Mouse (Mus musculus): ENCODE results near the gene Klhl10.
A peak's percentile ranks its signal among the peaks of the same experiment; 100 is the strongest.

Gene Klhl10

DNA sequence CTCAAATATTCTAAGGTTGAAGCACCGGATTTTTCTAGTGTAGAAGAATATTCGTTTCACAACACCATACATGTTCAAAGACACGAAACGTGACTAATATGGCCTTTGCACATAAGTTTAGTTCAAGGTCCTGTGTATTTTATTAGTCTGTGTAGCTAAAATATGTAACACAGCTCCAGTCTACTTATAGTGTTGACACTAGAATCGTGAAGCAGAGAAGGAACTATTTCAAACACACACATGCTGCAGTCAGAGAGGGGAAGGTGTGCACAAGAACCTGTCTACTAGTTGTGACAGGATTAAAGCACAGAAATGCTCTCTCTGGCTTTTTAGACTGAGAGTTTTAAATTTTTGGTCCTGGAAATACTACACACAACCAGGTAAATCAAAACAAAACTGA lies 16.0 kb downstream of the Klhl10 start:
- DNase-seq (ENCODE audit: low read depth in 2 of 2, low spot score in 2 of 2) = no peak

DNA sequence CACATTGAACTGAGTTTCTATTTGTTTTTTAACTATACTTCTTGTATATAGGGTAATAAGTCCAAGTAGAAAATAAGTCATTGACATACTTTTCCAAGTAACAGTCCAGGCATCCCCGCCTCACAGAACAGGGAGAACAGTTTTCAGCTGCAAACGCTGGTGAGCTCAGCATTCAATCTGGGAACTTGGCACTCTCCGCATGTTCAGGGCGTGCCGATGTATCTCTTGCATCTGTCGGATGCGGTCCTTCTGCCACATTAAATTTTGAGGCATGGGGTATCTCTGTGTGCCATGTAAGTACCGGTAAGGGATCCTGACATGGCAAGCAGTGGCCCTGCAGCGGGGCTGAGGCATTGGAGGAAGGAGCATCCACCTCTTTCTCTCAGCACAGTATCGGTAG lies 21.0 kb downstream of the Klhl10 start:
- no peak for DNase-seq (ENCODE audit: low read depth in 2 of 2, low spot score in 2 of 2)

DNA sequence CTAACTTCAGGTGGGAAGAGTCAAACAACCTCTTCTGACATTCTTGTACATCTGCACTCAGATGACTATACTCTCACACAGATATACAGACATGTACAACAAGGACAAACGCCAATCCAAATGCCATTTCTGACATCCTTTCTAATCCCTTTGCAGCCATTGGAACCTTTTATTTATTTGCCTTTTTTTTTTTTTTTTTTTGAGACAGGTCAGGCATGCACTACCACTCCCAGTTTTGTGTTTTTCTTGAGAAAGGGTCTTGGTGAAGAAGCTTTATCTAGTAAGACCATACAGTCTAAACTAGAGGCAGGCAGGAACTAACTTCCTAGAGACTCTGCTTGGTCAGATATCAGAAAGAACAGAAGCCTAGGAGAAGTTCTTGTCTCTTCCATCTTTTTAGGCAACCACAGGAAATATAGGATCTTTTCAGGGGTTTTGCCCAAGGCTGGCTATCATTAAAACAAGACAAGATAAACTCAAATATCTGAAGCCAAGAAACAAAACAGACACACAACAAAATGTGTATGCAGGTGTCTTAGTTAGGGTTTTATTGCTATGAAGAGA lies 23.6 kb downstream of the Klhl10 start:
- DNase-seq (ENCODE audit: low read depth in 2 of 2, low spot score in 2 of 2) = no peak

DNA sequence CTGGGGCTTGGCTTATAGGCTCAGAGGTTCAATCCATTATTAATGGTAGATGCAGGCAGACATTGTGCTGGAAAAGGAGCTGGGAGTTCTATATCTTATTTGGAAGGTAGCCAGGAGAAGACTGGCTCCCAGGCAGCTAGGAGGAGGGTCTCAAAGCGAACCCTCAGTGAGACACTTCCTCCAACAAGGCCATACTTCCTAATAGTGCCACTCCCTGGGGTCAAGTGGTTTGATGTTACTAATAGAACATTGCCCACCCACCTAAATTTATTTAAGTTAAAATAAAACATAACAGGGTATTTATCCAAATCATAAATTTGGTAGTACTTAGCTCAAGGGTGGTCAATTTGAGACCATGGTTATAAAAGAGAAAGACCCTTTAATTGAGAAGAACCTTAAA lies 24.1 kb downstream of the Klhl10 start:
- no peak for DNase-seq (ENCODE audit: low read depth in 2 of 2, low spot score in 2 of 2)

DNA sequence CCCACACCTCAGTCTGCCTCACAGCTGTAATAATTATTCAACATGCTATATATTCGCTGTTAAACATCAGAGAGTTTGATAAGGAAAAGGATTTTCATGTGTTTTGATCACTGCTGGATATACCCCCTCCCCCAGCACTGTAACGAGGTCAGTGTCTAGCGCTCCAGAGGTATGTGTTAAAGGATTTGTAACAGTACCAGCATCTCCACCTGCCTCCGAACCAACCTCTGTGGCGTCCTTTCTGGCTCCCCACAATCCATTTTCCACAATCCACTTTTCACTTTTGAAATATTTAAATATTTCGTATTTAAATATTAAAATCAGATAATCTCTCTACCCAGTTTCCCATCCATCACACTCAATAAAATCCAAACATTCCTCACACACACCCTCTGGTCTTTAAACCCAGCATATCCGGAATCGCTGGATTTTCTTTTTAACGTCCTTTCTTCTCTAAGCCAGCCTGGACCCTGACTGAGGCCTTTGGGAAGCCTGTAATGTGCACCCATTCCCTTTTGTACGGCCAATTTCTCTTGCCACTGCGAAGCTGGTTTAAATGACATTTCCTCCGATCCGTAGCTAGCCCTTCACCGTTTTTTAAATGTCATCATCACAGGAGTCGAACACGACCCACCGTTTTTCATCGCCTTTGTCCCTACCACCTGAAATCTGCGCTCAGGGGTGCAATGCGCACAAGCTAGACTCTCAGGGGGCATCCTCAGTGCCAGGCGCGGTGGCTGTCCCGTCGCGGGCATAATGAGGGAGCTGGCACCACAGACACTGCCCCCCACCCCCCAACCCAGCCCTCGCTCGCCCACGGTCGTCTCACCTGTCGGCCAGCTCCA lies 29.9 kb downstream of the Klhl10 start:
- peak in 1 of 2 experiments; percentile 4 for DNase-seq (ENCODE audit: low read depth in 2 of 2, low spot score in 2 of 2)

DNA sequence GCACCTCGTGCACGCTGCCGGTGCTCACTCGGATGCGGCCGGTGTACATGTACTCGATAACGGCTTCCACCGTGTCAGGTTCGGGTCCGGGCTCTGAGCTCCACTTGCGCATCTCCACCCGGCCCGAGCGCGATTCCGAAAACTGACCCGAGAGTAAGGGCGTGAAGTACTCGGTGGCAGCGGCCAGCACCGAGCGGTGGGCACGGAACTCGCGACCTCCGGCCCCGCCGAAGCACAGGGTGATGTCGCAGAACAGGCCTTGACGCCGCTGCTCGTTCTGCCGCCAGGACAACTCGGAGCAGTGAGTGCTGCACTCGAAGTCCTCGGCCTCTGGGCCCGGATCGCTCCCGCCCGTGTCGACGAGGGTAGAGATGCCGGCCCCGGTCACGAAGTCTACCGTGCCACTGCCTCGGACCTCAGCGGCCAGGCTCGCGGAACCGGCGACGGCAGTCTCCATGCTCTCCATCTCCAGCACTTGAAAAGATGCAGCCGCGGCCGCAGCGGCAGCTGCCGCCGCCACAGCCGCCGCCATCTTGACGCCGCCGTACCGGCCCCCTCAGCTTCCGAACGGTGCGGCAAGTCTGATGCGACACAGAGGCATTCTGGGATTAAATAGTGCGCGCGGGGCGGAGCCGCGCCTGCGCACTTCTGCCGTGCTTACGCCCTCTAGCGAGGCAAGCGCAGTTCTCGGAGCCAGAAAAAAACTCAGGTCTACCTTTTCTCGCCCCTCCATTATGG lies 30.6 kb downstream of the Klhl10 start, which contains the start of gene Klhl11:
TSS of gene Klhl11 (minus strand) at position 545 of the 738 bp plus-strand sequence.
- peak; percentile 92 to 93 for DNase-seq (ENCODE audit: low read depth in 2 of 2, low spot score in 2 of 2)

DNA sequence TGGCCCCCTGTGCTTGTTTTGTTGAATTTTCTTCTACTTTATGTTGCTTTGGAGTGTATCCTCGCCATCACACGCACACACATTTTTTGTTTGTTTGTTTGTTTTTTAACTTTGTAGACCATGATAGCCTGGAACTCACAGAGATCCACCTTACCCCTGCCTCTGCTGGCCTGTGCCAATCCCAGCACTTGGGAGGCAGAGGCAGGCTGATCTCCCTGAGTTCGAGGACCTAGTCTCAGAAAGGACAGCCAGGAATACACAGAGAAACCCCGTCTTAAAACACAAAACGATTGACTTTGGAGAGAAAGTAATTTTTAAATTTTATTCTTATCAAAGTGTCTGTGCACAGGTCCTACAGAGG lies 31.2 kb downstream of the Klhl10 start:
- DNase-seq (ENCODE audit: low read depth in 2 of 2, low spot score in 2 of 2) = no peak

DNA sequence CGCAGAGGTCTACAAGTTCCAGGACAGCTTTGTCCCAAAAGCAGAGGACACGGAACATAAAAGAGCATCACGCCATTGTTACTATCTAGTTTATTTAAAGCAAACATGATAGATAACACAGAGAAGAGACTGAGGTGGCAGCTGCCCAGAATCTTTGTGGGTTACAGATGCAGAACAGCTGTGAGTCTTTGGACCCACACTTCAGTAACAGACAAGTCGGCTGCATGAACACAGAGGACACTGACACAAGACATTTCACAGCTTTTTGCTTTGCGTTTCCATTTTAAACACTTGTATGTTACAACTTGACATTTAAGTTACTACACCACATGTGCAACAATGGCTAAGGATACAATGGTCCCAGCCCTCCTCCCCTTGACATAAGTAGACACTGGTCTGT lies 34.6 kb downstream of the Klhl10 start:
- DNase-seq (ENCODE audit: low read depth in 2 of 2, low spot score in 2 of 2) = no peak

DNA sequence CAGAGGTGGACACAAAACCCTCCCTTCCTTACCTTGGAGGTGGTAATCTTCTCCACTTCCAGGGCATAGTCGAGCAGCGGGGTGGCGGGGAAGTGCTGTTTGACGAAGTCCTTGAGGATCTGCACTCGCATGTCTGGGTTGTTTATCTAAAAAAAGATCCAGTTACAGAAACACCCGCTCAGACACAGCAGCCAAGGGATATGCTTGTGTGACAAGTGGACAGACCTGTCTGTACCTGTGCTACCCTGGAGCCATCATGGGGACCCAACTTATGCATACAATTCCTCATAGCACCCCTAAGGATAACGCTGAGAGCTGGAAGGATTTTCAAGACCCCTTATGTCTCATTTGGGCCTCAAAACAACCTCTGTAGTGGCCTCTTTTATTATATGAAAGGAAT lies 37.4 kb downstream of the Klhl10 start:
- DNase-seq (ENCODE audit: low read depth in 2 of 2, low spot score in 2 of 2) = no peak

DNA sequence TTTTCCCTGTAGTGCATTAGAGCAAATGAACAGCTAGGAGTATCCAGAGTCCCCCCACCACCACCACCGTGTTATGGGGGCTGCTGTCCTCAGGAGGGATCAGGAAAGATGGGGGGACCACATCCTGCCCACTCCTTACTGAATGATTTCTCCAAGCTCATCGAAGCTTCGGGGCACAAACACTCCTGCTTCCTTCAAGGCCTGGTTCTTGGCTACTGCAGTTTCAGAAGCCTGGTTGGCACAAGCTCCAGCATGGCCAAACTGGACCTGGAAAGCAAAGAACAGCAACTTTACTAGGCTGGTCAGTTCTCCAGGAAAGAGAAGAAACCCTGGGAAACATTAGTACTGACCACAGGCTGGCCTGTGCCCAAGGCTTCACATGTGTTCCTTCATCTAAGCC lies 42.7 kb downstream of the Klhl10 start:
- DNase-seq (ENCODE audit: low read depth in 2 of 2, low spot score in 2 of 2) = no peak

DNA sequence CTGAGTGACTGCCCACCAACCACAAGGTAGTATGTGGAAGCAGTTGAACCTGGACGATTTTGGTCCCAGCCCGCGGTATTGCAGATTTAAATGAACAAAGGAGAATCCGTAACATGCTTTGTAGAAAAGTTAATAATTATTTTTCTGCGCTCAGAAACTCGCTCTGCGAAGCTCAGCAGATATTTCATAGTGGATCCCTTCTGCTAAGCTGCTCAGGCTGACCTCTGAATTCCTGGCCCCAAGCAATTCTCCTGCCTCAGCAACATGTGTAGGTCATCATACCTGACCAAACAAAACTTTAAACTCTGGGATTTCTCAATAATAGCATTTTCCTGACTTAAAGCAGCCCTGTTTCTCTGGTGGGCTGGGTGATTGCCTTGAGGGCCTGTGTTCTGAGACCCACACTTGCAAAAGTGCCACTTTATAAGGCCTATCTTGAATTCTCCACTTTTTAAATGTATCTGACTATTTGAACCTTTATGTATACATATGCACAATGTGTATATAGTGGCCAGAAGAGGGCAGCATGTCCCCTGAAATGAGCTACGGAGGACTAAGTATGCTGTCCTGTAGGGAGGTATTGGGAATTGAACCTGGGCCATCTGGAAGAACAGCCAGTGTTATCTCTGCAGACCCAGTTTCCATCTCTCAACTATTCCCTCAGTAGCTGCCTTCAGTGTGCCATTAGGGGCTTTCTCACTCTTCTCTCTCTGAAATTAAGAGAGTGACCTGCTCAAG lies 44.3 kb downstream of the Klhl10 start:
- no peak for DNase-seq (ENCODE audit: low read depth in 2 of 2, low spot score in 2 of 2)

DNA sequence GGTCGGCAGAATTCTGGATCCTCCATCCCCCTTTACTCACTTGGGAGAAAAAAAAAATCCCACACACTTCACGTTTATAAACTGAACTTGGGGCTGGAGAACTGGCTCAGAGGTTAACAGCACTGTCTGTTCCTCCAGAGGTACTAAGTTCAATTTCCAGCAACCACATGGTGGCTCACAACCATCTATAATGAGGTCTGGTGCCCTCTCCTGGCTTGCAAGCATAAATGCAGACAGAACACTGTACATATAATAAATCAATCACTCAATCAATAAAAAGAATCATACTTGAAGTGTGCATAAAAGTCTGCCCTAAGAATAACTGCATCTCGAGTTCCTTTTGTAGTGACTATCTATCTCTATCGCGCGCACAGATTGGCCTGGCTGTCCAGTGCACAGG lies 49.2 kb downstream of the Klhl10 start:
- no peak for DNase-seq (ENCODE audit: low read depth in 2 of 2, low spot score in 2 of 2)

DNA sequence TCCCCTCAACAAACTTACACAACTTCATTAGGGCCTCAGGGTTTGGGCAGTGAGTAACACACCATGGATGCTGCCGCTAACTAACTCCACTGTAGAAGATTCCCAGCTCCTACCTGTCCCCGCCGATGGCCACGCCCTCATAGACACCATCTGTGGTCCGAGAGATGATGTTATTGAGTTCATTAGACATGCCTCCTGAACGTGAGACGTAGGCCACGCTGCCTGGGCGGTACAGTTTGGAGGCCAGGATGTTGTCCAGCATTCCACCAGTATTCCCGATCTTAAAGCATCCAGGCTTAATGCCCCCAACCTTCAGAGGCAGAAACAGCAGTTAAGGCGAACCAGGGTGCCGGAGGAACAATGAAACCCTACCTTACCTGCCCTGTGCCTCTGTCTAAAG lies 52.1 kb downstream of the Klhl10 start:
- DNase-seq (ENCODE audit: low read depth in 2 of 2, low spot score in 2 of 2) = no peak

DNA sequence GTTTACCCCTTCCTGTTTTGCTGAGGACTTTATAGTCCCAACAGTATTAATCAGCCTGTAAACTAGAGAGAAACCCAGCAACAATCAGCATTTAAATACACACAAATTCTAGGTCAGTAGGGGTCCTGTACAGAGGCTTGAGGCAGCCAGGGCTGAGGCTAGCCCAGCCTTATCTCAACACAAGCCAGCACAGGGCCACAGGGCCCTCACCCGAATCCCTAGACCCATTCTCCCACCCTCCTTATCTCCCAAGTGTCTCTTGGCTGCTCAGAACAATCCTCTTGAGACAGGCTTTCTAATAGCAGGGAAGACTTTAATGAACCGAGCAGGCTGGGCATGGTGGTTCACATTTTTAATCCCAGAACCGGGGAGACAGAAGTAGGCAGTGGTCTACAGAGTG lies 58.5 kb downstream of the Klhl10 start:
- DNase-seq (ENCODE audit: low read depth in 2 of 2, low spot score in 2 of 2) = no peak

DNA sequence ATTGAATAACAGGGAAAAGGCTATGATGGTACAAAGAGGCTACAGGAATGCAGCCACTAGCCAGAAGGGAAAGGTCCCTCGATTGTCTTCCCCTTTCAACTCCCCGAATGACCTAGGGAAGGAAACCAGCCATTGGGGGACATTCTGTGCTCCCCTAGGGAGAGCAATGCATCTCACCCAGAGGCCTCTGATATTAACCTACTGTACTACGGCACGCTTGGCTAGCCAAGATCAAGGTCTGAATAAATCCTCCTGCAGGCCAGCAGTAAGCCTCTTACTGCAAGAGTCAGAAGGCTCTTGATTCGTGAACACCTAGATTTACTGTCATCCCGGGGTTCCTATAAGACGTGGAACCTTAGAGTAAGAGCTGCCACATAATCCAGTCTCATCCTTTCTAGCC lies 58.9 kb downstream of the Klhl10 start:
- DNase-seq (ENCODE audit: low read depth in 2 of 2, low spot score in 2 of 2) = no peak

DNA sequence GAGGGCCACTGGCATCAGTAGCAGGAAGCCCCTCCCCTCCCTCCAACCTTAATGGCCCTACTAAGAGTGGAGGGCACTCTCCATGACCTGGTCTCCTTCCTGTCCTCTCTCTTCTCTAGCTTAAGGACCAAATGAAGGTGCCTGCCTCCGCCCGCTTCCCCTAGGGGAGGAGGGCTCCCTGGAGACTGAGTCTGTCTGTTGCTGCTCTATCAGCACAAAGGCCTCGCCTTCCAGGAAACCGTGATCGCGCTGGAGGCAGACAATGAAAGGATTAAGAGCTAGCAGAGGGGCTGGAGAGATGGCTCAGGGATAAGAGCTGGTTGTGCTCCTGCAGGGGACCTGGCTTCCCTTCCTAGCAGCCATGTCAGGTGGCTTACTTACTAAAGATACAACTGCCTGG lies 59.6 kb downstream of the Klhl10 start:
- DNase-seq (ENCODE audit: low read depth in 2 of 2, low spot score in 2 of 2) = no peak

DNA sequence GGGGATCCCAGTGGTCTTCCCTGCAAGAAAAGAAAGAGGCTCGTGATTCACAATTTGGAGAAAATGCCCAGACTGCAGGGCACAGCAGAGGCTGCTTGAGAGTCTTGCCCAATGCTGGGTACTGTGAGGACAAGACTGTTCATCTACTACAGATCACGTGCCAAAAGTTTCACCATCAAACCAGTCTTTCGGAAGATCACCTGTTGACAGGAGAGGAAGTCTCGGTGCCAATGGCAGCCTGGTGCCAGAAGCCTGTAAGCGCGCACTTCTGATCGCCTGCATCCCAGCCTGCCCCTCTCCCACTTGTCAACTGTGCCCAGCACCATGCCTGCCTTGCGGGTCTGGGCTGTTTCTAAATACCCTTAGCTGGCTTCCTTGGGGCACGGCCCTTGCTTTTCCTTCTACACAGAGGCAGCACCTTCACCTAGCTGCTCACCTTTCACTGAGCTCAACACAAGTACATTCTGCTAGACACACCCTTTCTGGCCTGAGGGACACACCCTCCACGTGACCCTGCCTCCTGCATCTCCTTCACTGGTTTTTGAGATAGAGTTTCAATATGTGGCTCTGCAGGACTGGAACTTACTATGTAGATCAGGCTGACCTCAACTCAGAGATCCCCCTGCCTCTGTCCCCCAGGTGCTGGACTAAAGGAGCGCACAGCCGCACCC lies 63.4 kb downstream of the Klhl10 start:
- no peak for DNase-seq (ENCODE audit: low read depth in 2 of 2, low spot score in 2 of 2)

DNA sequence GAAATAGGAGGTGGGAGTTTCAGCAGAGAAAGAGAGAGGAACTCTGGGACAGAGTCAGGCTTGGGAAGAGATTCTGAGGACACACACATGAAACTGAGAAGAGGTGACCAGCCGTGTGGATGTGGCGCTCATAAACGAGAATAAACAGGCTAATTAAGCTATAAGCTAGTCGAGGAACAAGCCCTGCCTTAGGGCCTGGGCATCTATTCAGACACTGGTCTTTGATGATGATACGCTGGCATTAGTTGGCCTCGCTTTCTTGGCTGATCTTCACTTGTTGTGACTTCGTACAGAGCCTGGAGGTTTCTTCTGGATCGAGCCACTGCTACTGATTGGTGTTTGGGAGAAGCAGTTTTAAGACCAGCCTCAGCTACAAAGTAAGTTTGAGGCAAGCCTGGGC lies 64.3 kb downstream of the Klhl10 start:
- no peak for DNase-seq (ENCODE audit: low read depth in 2 of 2, low spot score in 2 of 2)
